8 mouse cellular contexts compared by ENCODE assay signal in the genomic region with DNA sequence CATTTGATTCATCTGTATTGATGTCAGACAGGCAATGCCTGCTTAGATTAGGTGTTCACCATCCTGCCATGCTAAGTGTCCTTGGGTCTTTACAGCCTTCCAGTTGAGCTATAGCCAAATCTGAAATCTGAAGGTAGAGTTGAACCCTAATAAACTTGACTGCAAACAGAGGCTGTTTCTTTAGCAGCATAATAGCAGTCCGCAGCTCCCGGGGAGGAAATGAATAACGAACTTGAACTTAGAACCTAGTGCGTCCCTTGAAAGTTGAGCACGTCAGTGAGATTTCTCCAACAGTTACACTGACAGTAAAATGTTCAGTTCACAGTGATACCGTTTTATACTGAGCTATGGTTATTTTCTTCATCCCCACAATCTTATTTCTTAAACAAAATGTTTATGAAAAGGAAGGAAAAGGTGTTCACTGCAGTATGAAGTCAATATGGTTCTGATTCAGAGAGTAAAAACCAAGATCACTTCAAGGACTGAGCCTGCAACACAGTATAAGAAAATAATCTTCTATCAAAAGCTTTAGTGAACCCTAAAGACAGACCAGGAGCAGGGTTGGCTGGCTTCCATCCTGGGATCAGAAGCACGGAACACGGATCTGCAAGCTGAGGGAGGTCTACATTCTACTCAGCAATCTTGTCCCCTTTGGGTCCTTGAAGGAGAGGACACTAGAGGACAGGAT.
DNase-seq lines count a peak whose midpoint lies in the region; ATAC-seq and TF ChIP-seq lines count a peak whose summit lies in the region.

No protein-coding gene starts in this region.

- no peak for TF ChIP-seq CTCF in lung, embryonic 14.5 days (IDR thresholded peaks at IDR 0.05; ENCODE audit: low read depth)

- DNase-seq in lung, embryonic 14.5 days = peak; percentile 50
- DNase-seq in lung, postnatal 25 days (ENCODE audit: low spot score) = no peak
- DNase-seq in induced T-regulatory cell, adult 2 months (ENCODE audit: low read depth) = peak; percentile 81
- DNase-seq in thymus, postnatal 0 days (ENCODE audit: low spot score) = peak; percentile 62
- no peak for DNase-seq in left cerebral cortex, postnatal 14 days (ENCODE audit: low spot score in 2 of 2)
- no peak for DNase-seq in cerebellum, adult 9-11 months

- peak overlapping the region; percentile 6; the same call in 1 of the 2 replicates for H3K9ac ChIP-seq in lung, embryonic 14.5 days
- peak overlapping the region; percentile 4; the same call in 1 of the 2 replicates for H3K9ac ChIP-seq in liver, embryonic 16.5 days (ENCODE audit: low read depth, low read length)

- WGBS in lung, embryonic 14.5 days = under 1% methylated on average over 8 of the region's 8 CpGs
- 21% methylated on average over 8 of the region's 8 CpGs for WGBS in liver, embryonic 16.5 days (ENCODE audit: insufficient replicate concordance)

- ATAC-seq in lung, embryonic 14.5 days (ENCODE audit: insufficient read depth) = 0 out of 2 replicates have a peak, but pooled peaks have one; percentile 3
- peak; percentile 69 for ATAC-seq in liver, embryonic 16.5 days (ENCODE audit: low read depth)

- peak overlapping the region; percentile 94 for H3K27ac ChIP-seq in lung, embryonic 14.5 days (ENCODE audit: low read depth)
- peak overlapping the region; percentile 42 for H3K27ac ChIP-seq in liver, embryonic 16.5 days (ENCODE audit: low read length)

- intact Hi-C loops in left cerebral cortex, postnatal 14 days (cut with DNase I) = loop anchor here (5.0 kb wide), 2 partner anchors 45 to 80 kb away; no protein-coding TSS in a partner anchor

- peak overlapping the region; percentile 27 for H3K4me3 ChIP-seq in lung, embryonic 14.5 days (ENCODE audit: low read depth, low read length)
- peak overlapping the region; percentile 47 for H3K4me3 ChIP-seq in erythroblast, embryonic 14.5 days (replicated peaks)
- peak overlapping the region; percentile 45 for H3K4me3 ChIP-seq in liver, embryonic 16.5 days (ENCODE audit: low read depth, low read length)

- peak overlapping the region; percentile 59 for H3K4me2 ChIP-seq in lung, embryonic 14.5 days
- H3K4me2 ChIP-seq in liver, embryonic 16.5 days (ENCODE audit: low read depth, low read length) = peak overlapping the region; percentile 52

- no peaks in the 10 kb centered on the region for H3K27me3 ChIP-seq in lung, embryonic 14.5 days (ENCODE audit: insufficient read depth, low read length)
- H3K27me3 ChIP-seq in erythroblast, embryonic 14.5 days (ENCODE audit: control insufficient read depth) = no peaks in the 10 kb centered on the region
- H3K27me3 ChIP-seq in liver, embryonic 16.5 days (ENCODE audit: control insufficient read depth, insufficient read depth, low read depth, low read length) = no peaks in the 10 kb centered on the region

- peaks cover 29% of the 10 kb centered on the region for H3K4me1 ChIP-seq in lung, embryonic 14.5 days (ENCODE audit: insufficient read depth)
- H3K4me1 ChIP-seq in erythroblast, embryonic 14.5 days (ENCODE audit: control insufficient read depth) = peaks cover 31% of the 10 kb centered on the region
- H3K4me1 ChIP-seq in liver, embryonic 16.5 days (ENCODE audit: control insufficient read depth, low read depth, low read length) = peaks cover 27% of the 10 kb centered on the region

- no peaks in the 10 kb centered on the region for H3K9me3 ChIP-seq in lung, embryonic 14.5 days (ENCODE audit: low read depth, low read length)
- H3K9me3 ChIP-seq in erythroblast, embryonic 14.5 days (ENCODE audit: control insufficient read depth, low read length) = no peaks in the 10 kb centered on the region
- H3K9me3 ChIP-seq in liver, embryonic 16.5 days (replicated peaks; ENCODE audit: control insufficient read depth, low read length) = no peaks in the 10 kb centered on the region

- no peaks in the 10 kb centered on the region for H3K36me3 ChIP-seq in lung, embryonic 14.5 days (ENCODE audit: insufficient read depth)
- H3K36me3 ChIP-seq in erythroblast, embryonic 14.5 days (ENCODE audit: control insufficient read depth) = no peaks in the 10 kb centered on the region
- no peaks in the 10 kb centered on the region for H3K36me3 ChIP-seq in liver, embryonic 16.5 days (ENCODE audit: control insufficient read depth, insufficient read depth)

Comparison
In these comparisons a context has a peak if more than half of its experiments do, and no peak if none do; other contexts are left out.
1. DNase-seq: peak in lung, embryonic 14.5 days (single experiment), induced T-regulatory cell, adult 2 months (single experiment) and thymus, postnatal 0 days (single experiment); none in lung, postnatal 25 days (single experiment), left cerebral cortex, postnatal 14 days (0 of 2) and cerebellum, adult 9-11 months (single experiment).
2. Peak in every context shown above with its lines, with median percentiles within 50 percentile points of each other: H3K4me3 ChIP-seq.